In the genomic region with DNA sequence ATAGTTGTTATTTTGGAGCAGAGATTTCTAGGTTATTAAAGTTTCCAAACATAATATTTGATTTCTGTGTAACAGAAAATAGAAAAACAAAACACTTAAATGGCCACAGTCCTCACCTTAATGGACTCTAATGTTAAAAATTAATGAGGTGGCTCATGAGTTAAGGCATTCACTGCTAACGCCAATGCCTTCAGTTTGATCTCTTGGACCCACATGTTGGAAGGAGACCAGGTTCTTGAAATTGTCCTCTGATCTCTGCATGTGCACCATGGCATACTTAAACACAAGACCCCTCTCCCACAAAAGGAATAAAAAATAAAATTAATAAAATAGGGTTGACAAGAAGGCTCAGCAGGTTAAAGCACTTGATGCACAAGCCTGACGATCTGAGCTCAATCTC, we compare ENCODE assay signal across 21 mouse cellular contexts.
DNase-seq lines count a peak whose midpoint lies in the region; ATAC-seq and TF ChIP-seq lines count a peak whose summit lies in the region.
"Had no signal": no experiment of that assay in that cellular context is flagged by ENCODE, and none has a peak within 500 bp of the region (broad histone marks: within the 10 kb centered on the region; RNA-seq: fewer than 3 reads in every experiment).

No protein-coding gene starts in this region.

- no peak overlapping the region for H3K4me3 ChIP-seq in kidney, embryonic 16.5 days (ENCODE audit: low read length)
- no peak overlapping the region for H3K4me3 ChIP-seq in layer of hippocampus, adult 2 months
- H3K4me3 ChIP-seq: embryonic facial prominence, embryonic 13.5 days; forebrain, embryonic 12.5 days; heart, embryonic 15.5 days; hindbrain, embryonic 13.5 days had no signal

- 60% methylated on average over 2 of the region's 2 CpGs for WGBS in kidney, embryonic 16.5 days

- no peaks in the 10 kb centered on the region for H3K4me1 ChIP-seq in kidney, embryonic 16.5 days (ENCODE audit: insufficient read depth, low read length)
- H3K4me1 ChIP-seq: forebrain, embryonic 12.5 days; heart, embryonic 15.5 days; hindbrain, embryonic 13.5 days had no signal

- no peak overlapping the region for H3K9ac ChIP-seq in kidney, embryonic 16.5 days (replicated peaks; ENCODE audit: low read length)
- H3K9ac ChIP-seq: embryonic facial prominence, embryonic 13.5 days; forebrain, embryonic 12.5 days; heart, embryonic 15.5 days; hindbrain, embryonic 13.5 days had no signal

- no peaks in the 10 kb centered on the region for H3K9me3 ChIP-seq in kidney, embryonic 16.5 days (ENCODE audit: low read length)
- H3K9me3 ChIP-seq: embryonic facial prominence, embryonic 13.5 days; forebrain, embryonic 12.5 days; heart, embryonic 15.5 days; hindbrain, embryonic 13.5 days had no signal

- H3K36me3 ChIP-seq in kidney, embryonic 16.5 days (ENCODE audit: insufficient read depth, low read length) = no peaks in the 10 kb centered on the region
- H3K36me3 ChIP-seq: embryonic facial prominence, embryonic 13.5 days; forebrain, embryonic 12.5 days; heart, embryonic 15.5 days; hindbrain, embryonic 13.5 days had no signal

- H3K4me2 ChIP-seq in kidney, embryonic 16.5 days (replicated peaks; ENCODE audit: low read depth, low read length) = no peak overlapping the region
- H3K4me2 ChIP-seq: embryonic facial prominence, embryonic 13.5 days; forebrain, embryonic 12.5 days; heart, embryonic 11.5 days; heart, embryonic 15.5 days; hindbrain, embryonic 13.5 days had no signal

- no peak overlapping the region for H3K27ac ChIP-seq in kidney, embryonic 16.5 days (ENCODE audit: low read length)
- peak overlapping the region; percentile 25; the same call in 1 of the 2 replicates for H3K27ac ChIP-seq in layer of hippocampus, adult 2 months
- H3K27ac ChIP-seq: embryonic facial prominence, embryonic 13.5 days; forebrain, embryonic 12.5 days; heart, embryonic 15.5 days; hindbrain, embryonic 13.5 days had no signal

- DNase-seq in kidney, adult 11 months = peak; percentile 72
- DNase-seq in layer of hippocampus, adult 2 months (ENCODE audit: low spot score in 2 of 2) = no peak
- DNase-seq in layer of hippocampus, postnatal 10 days (ENCODE audit: low spot score in 2 of 2) = no peak
- peak; percentile 92 for DNase-seq in kidney, adult 9 months
- peak; percentile 36 to 55 for DNase-seq in kidney, postnatal 25 days
- no peak for DNase-seq in right cerebral cortex, adult 2 months (ENCODE audit: low spot score in 2 of 2)
- DNase-seq: adrenal gland, postnatal 14 days; cerebellum, adult 18-20 months; cerebellum, adult 9-11 months; cerebellum, postnatal 36 days; gastrocnemius, postnatal 14 days; heart, postnatal 14 days had no signal

- no peak for ATAC-seq in kidney, embryonic 16.5 days (ENCODE audit: low FRiP score, low TSS enrichment)
- ATAC-seq: activated CD4-positive, CD25-positive, alpha-beta regulatory T cell, adult 4 months; Patski had no signal

- TF ChIP-seq CTCF in layer of hippocampus, adult 2 months (conservative IDR thresholded peaks at IDR 0.05) = no peak

- H3K27me3 ChIP-seq in kidney, embryonic 16.5 days (ENCODE audit: insufficient read depth, low read length) = no peaks in the 10 kb centered on the region
- H3K27me3 ChIP-seq: CH12.LX; embryonic facial prominence, embryonic 13.5 days; forebrain, embryonic 12.5 days; heart, embryonic 15.5 days; hindbrain, embryonic 13.5 days; Patski had no signal

Comparison
In these comparisons a context has a peak if more than half of its experiments do, and no peak if none do; other contexts are left out.
1. DNase-seq: peak in kidney, adult 11 months (single experiment), kidney, adult 9 months (single experiment) and kidney, postnatal 25 days (2 of 2); none in layer of hippocampus, adult 2 months (0 of 2), layer of hippocampus, postnatal 10 days (0 of 2) and right cerebral cortex, adult 2 months (0 of 2).